In the genomic region with DNA sequence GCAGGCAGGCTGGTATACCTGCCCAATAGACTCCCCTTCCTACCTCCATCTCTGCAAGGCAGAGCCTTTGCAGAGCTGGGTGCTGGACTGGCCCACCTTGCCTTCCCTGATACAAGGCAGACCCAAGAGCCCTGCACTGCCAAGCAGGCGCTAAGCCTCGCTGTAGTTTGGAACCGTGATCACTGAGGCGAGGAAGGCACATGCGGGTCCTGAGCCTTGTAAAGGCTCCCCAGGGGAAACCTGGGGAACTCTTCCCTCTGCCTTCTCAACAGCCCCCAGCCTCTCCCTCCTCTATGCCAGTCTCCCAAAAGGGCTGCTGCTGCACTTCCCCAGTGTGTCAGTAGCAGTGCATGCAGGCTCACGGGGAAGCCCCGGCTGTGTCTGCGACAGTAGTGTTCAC, we compare ENCODE assay signal across 22 mouse cellular contexts. TPM values are rescaled to one million over a fixed set of nuclear protein-coding genes. Genes with fewer than 3 reads are reported as not detected.
A peak's percentile ranks its signal among the peaks of the same experiment; 100 is the strongest.
DNase-seq lines count a peak whose midpoint lies in the region; ATAC-seq and TF ChIP-seq lines count a peak whose summit lies in the region.
"Had no signal": no experiment of that assay in that cellular context is flagged by ENCODE, and none has a peak within 500 bp of the region (broad histone marks: within the 10 kb centered on the region; RNA-seq: fewer than 3 reads in every experiment).

No protein-coding gene starts in this region.

- H3K4me3 ChIP-seq in forebrain, embryonic 13.5 days: no peak overlapping the region
- H3K4me3 ChIP-seq in forebrain, embryonic 16.5 days (replicated peaks; ENCODE audit: low read length): no peak overlapping the region
- no peak overlapping the region for H3K4me3 ChIP-seq in midbrain, embryonic 13.5 days (replicated peaks)
- H3K4me3 ChIP-seq in midbrain, postnatal 0 days (ENCODE audit: low read depth, low read length): no peak overlapping the region
- no peak overlapping the region for H3K4me3 ChIP-seq in forebrain, embryonic 14.5 days (ENCODE audit: low read depth, low read length)
- H3K4me3 ChIP-seq in neural tube, embryonic 15.5 days (replicated peaks): no peak overlapping the region
- H3K4me3 ChIP-seq: erythroblast, embryonic 14.5 days; heart, embryonic 13.5 days; megakaryocyte, embryonic 14.5 days; myocyte had no signal

- peaks cover 58% of the 10 kb centered on the region for H3K4me1 ChIP-seq in forebrain, embryonic 13.5 days
- H3K4me1 ChIP-seq in forebrain, embryonic 16.5 days (replicated peaks; ENCODE audit: control insufficient read depth, insufficient read depth, low read length): peaks cover 18% of the 10 kb centered on the region
- peaks cover 65% of the 10 kb centered on the region for H3K4me1 ChIP-seq in midbrain, embryonic 13.5 days (replicated peaks)
- H3K4me1 ChIP-seq in midbrain, postnatal 0 days (ENCODE audit: insufficient read depth, low read length): 0 out of 2 replicates have a peak, but pooled peaks cover 3% of the 10 kb centered on the region
- peaks cover 12% of the 10 kb centered on the region for H3K4me1 ChIP-seq in forebrain, embryonic 14.5 days (ENCODE audit: control insufficient read depth, insufficient read depth, low read length)
- peaks cover 56% of the 10 kb centered on the region for H3K4me1 ChIP-seq in neural tube, embryonic 15.5 days

- WGBS in forebrain, embryonic 13.5 days: 45% methylated on average over 8 of the region's 8 CpGs
- 48% methylated on average over 8 of the region's 8 CpGs for WGBS in forebrain, embryonic 16.5 days
- 37% methylated on average over 8 of the region's 8 CpGs for WGBS in midbrain, embryonic 13.5 days
- 43% methylated on average over 8 of the region's 8 CpGs for WGBS in midbrain, postnatal 0 days
- WGBS in forebrain, embryonic 14.5 days: 53% methylated on average over 8 of the region's 8 CpGs
- WGBS in neural tube, embryonic 15.5 days: 37% methylated on average over 8 of the region's 8 CpGs

- H3K9ac ChIP-seq in forebrain, embryonic 13.5 days: 0 out of 2 replicates have a peak overlapping the region, but pooled peaks have one; percentile 37
- no peak overlapping the region for H3K9ac ChIP-seq in forebrain, embryonic 16.5 days (replicated peaks; ENCODE audit: low read depth, low read length)
- H3K9ac ChIP-seq in midbrain, embryonic 13.5 days (replicated peaks): peak overlapping the region; percentile 24; the same call in 1 of the 2 replicates
- H3K9ac ChIP-seq in midbrain, postnatal 0 days (replicated peaks; ENCODE audit: low read length, poor library complexity, severe bottlenecking): no peak overlapping the region
- H3K9ac ChIP-seq in forebrain, embryonic 14.5 days (ENCODE audit: low read length): peak overlapping the region; percentile 21; the same call in 1 of the 2 replicates
- H3K9ac ChIP-seq in neural tube, embryonic 15.5 days (replicated peaks): no peak overlapping the region
- H3K9ac ChIP-seq: heart, embryonic 13.5 days had no signal

- no peak for ATAC-seq in forebrain, embryonic 13.5 days
- ATAC-seq in forebrain, embryonic 16.5 days: no peak
- ATAC-seq in midbrain, embryonic 13.5 days: no peak
- ATAC-seq in midbrain, postnatal 0 days (ENCODE audit: low FRiP score): no peak
- no peak for ATAC-seq in forebrain, embryonic 14.5 days
- ATAC-seq in neural tube, embryonic 15.5 days (ENCODE audit: low FRiP score): no peak
- ATAC-seq: inflammation-experienced regulatory T-cells, adult 6 months had no signal

- peak overlapping the region; percentile 31; the same call in 1 of the 2 replicates for H3K27ac ChIP-seq in forebrain, embryonic 13.5 days
- H3K27ac ChIP-seq in forebrain, embryonic 16.5 days (ENCODE audit: low read length): no peak overlapping the region
- H3K27ac ChIP-seq in midbrain, embryonic 13.5 days: 0 out of 2 replicates have a peak overlapping the region, but pooled peaks have one; percentile 51
- H3K27ac ChIP-seq in midbrain, postnatal 0 days (ENCODE audit: low read depth, low read length): no peak overlapping the region
- no peak overlapping the region for H3K27ac ChIP-seq in forebrain, embryonic 14.5 days (ENCODE audit: low read depth, low read length)
- H3K27ac ChIP-seq in neural tube, embryonic 15.5 days (replicated peaks): peak overlapping the region; percentile 54; the same call in 1 of the 2 replicates
- H3K27ac ChIP-seq: heart, embryonic 13.5 days had no signal

- no peak for TF ChIP-seq CTCF in midbrain, postnatal 0 days (IDR thresholded peaks at IDR 0.05)

- no peak overlapping the region for H3K4me2 ChIP-seq in forebrain, embryonic 13.5 days
- H3K4me2 ChIP-seq in forebrain, embryonic 16.5 days (ENCODE audit: low read length): no peak overlapping the region
- no peak overlapping the region for H3K4me2 ChIP-seq in midbrain, embryonic 13.5 days (replicated peaks)
- H3K4me2 ChIP-seq in midbrain, postnatal 0 days (ENCODE audit: low read depth, low read length, poor library complexity, severe bottlenecking): no peak overlapping the region
- no peak overlapping the region for H3K4me2 ChIP-seq in forebrain, embryonic 14.5 days (ENCODE audit: low read length)
- no peak overlapping the region for H3K4me2 ChIP-seq in neural tube, embryonic 15.5 days
- H3K4me2 ChIP-seq: heart, embryonic 13.5 days; liver, embryonic 11.5 days had no signal

- DNase-seq in midbrain, postnatal 0 days (ENCODE audit: low spot score): no peak
- DNase-seq in forebrain, embryonic 14.5 days (ENCODE audit: low spot score): no peak
- DNase-seq in thymus, postnatal 4 days: no peak
- no peak for DNase-seq in embryo, embryonic 9.5 days (ENCODE audit: extremely low spot score)
- DNase-seq: adrenal gland, adult 2 months; cerebellum, adult 8-10 months; gastrocnemius, postnatal 14 days; heart, adult 18-20 months; kidney, adult 9 months; lung, adult 18-20 months; lung, postnatal 14 days; thymus, adult 18-20 months had no signal

- no peaks in the 10 kb centered on the region for H3K9me3 ChIP-seq in forebrain, embryonic 13.5 days (replicated peaks)
- no peaks in the 10 kb centered on the region for H3K9me3 ChIP-seq in forebrain, embryonic 16.5 days (ENCODE audit: control insufficient read depth, low read length)
- no peaks in the 10 kb centered on the region for H3K9me3 ChIP-seq in midbrain, embryonic 13.5 days
- no peaks in the 10 kb centered on the region for H3K9me3 ChIP-seq in midbrain, postnatal 0 days (ENCODE audit: low read length)
- no peaks in the 10 kb centered on the region for H3K9me3 ChIP-seq in forebrain, embryonic 14.5 days (replicated peaks; ENCODE audit: control insufficient read depth, low read length)
- H3K9me3 ChIP-seq in neural tube, embryonic 15.5 days (replicated peaks): no peaks in the 10 kb centered on the region
- H3K9me3 ChIP-seq: heart, embryonic 13.5 days; megakaryocyte, embryonic 14.5 days had no signal

- H3K36me3 ChIP-seq in forebrain, embryonic 13.5 days (ENCODE audit: poor library complexity, severe bottlenecking): no peaks in the 10 kb centered on the region
- H3K36me3 ChIP-seq in forebrain, embryonic 16.5 days (ENCODE audit: control insufficient read depth, insufficient read depth): no peaks in the 10 kb centered on the region
- no peaks in the 10 kb centered on the region for H3K36me3 ChIP-seq in midbrain, embryonic 13.5 days
- H3K36me3 ChIP-seq in midbrain, postnatal 0 days (ENCODE audit: insufficient read depth, low read length): no peaks in the 10 kb centered on the region; the same call in 1 of the 2 replicates
- H3K36me3 ChIP-seq in forebrain, embryonic 14.5 days (ENCODE audit: control insufficient read depth, insufficient read depth, low read length): no peaks in the 10 kb centered on the region
- no peaks in the 10 kb centered on the region for H3K36me3 ChIP-seq in neural tube, embryonic 15.5 days
- H3K36me3 ChIP-seq: heart, embryonic 13.5 days had no signal

- no peaks in the 10 kb centered on the region; the same call in 1 of the 2 replicates for H3K27me3 ChIP-seq in forebrain, embryonic 13.5 days
- H3K27me3 ChIP-seq in forebrain, embryonic 16.5 days (replicated peaks; ENCODE audit: control insufficient read depth, insufficient read depth, low read length): no peaks in the 10 kb centered on the region
- H3K27me3 ChIP-seq in midbrain, embryonic 13.5 days: no peaks in the 10 kb centered on the region
- no peaks in the 10 kb centered on the region for H3K27me3 ChIP-seq in midbrain, postnatal 0 days (ENCODE audit: insufficient read depth, low read length)
- H3K27me3 ChIP-seq in forebrain, embryonic 14.5 days (replicated peaks; ENCODE audit: control insufficient read depth, insufficient read depth, low read length): no peaks in the 10 kb centered on the region
- no peaks in the 10 kb centered on the region for H3K27me3 ChIP-seq in neural tube, embryonic 15.5 days (replicated peaks)

RNA-seq across cellular contexts. Expression of a gene that starts 37.1 kb away (rescaled TPM):
- 8.8 and 10.0 TPM in 2 replicates for polyA plus RNA-seq in forebrain, embryonic 13.5 days (2015; fragmentation: Nextera tagmentation; extraction: Ambion mirVana)
- 8.6 and 10.1 TPM in 2 replicates for polyA plus RNA-seq in forebrain, embryonic 16.5 days (2015; fragmentation: Nextera tagmentation; extraction: Ambion mirVana)
- 10.8 and 11.0 TPM in 2 replicates for polyA plus RNA-seq in midbrain, embryonic 13.5 days (2015; fragmentation: Nextera tagmentation; extraction: Ambion mirVana)
- 64.7 and 71.6 TPM in 2 replicates for total RNA-seq in midbrain, postnatal 0 days (2014; rRNA removed)
- 14.9 and 15.4 TPM in 2 replicates for polyA plus RNA-seq in midbrain, postnatal 0 days (2015; fragmentation: Nextera tagmentation; extraction: Ambion mirVana)
- polyA plus RNA-seq in forebrain, embryonic 14.5 days (2014; fragmentation: Nextera tagmentation; extraction: Ambion mirVana): 8.5 and 10.8 TPM in 2 replicates
- polyA plus RNA-seq in neural tube, embryonic 15.5 days (2015; fragmentation: Nextera tagmentation; extraction: Ambion mirVana): 14.0 and 14.9 TPM in 2 replicates

Comparison
In these comparisons a context has a peak if more than half of its experiments do, and no peak if none do; other contexts are left out.
1. H3K27ac ChIP-seq: peak in forebrain, embryonic 13.5 days (single experiment), midbrain, embryonic 13.5 days (single experiment) and neural tube, embryonic 15.5 days (single experiment); none in forebrain, embryonic 16.5 days (single experiment), midbrain, postnatal 0 days (single experiment) and forebrain, embryonic 14.5 days (single experiment).
2. H3K9ac ChIP-seq: peak in forebrain, embryonic 13.5 days (single experiment), midbrain, embryonic 13.5 days (single experiment) and forebrain, embryonic 14.5 days (single experiment); none in forebrain, embryonic 16.5 days (single experiment), midbrain, postnatal 0 days (single experiment) and neural tube, embryonic 15.5 days (single experiment).